Mouse (Mus musculus) kidney, embryonic 15.5 days (tissue): ENCODE results near the gene Zfp39. TPM values are rescaled to one million over a fixed set of nuclear protein-coding genes. Genes with fewer than 3 reads are reported as not detected.

ENCODE experiments used
- ATAC-seq: fragments of 200-750 bp; cut with Nextera tagmentation; replicated peaks from 2 replicates; pipeline ENCODE4 v1.8.0; 2017; ENCODE audit warnings: moderate TSS enrichment; ENCODE audit not compliant: low FRiP score
- H3K27ac ChIP-seq: fragments of 300-500 bp; sonication (generic); 2 replicates; pipeline ENCODE4 v1.5.1; 2015; ENCODE audit warnings: mild to moderate bottlenecking, inconsistent platforms
- H3K27me3 ChIP-seq: fragments of 300-500 bp; sonication (generic); 2 replicates; pipeline ENCODE4 v1.6.1; 2015; ENCODE audit warnings: inconsistent platforms
- H3K36me3 ChIP-seq: fragments of 300-500 bp; sonication (generic); 2 replicates; pipeline ENCODE4 v1.6.1; 2015; ENCODE audit warnings: inconsistent platforms
- H3K4me1 ChIP-seq: fragments of 300-500 bp; sonication (generic); 2 replicates; pipeline ENCODE4 v1.6.1; 2015; ENCODE audit warnings: inconsistent platforms
- H3K4me2 ChIP-seq: fragments of 300-500 bp; sonication (generic); 2 replicates; pipeline ENCODE4 v1.6.1; 2015; ENCODE audit warnings: moderate library complexity, mild to moderate bottlenecking, inconsistent platforms
- H3K4me3 ChIP-seq: fragments of 300-500 bp; sonication (generic); replicated peaks from 2 replicates; pipeline ENCODE4 v1.5.1; 2015; ENCODE audit warnings: mild to moderate bottlenecking, inconsistent platforms
- H3K9ac ChIP-seq: fragments of 300-500 bp; sonication (generic); 2 replicates; pipeline ENCODE4 v1.6.1; 2015; ENCODE audit warnings: mild to moderate bottlenecking, inconsistent platforms
- H3K9me3 ChIP-seq: fragments of 300-500 bp; sonication (generic); replicated peaks from 2 replicates; pipeline ENCODE4 v1.6.1; 2016; ENCODE audit warnings: inconsistent platforms
- WGBS: fragments of 180-500 bp; shearing (Covaris S2); methylation state at CpG from one replicate; pipeline ENCODE4 v1.1.7; 2015; ENCODE audit warnings: mixed read lengths; 5-methylcytosine and 5-hydroxymethylcytosine counted together
- polyA plus RNA-seq: library from polyadenylated mRNA; unstranded; fragments of >200 nt; fragmentation: Nextera tagmentation; extraction: Ambion mirVana; gene quantifications from 2 replicates; pipeline ENCODE4 v1.2.1, GENCODE M21; 2015

Gene Zfp39
- polyA plus RNA-seq, 1 experiment from 2014 or later: 6.9 TPM

DNA sequence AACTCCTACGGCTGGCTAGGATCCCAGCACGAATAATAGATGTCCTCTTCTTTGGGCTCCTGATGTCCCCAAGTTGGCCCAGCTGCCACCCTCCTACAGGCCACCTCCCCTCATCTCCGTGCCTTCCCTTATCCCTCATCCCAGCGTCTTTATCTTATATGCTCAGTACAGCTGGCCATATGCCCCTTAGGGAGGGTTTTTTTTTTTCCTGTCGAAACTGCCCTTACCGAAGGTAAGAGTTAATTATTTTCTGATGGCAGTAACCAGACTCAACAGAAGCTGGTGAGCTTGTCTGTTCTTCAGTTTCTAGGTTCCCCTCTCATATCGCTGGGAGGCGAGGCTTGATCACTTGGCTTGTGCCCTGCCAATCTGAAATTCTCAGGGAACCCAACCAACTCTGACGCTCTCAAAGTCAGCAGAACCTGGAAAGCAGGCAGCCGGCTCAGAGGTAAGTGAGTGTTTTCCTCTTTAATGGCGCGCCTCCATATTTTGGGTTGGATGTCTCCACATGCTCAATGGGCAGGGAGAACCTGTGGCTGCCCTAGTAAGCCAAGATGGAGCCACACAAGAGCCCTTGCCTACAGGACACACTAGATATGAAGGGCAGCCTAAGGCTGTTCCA lies 13.8 kb upstream of the Zfp39 start, which contains the start of gene Btnl10:
TSS of gene Btnl10 (plus strand) at position 164 of the 622 bp plus-strand sequence.
- no peaks in the 10 kb centered on the region for H3K36me3 ChIP-seq
- no peak within 1 kb of the TSS for H3K9ac ChIP-seq
- no peak for ATAC-seq
- H3K4me2 ChIP-seq: no peak within 1 kb of the TSS
- H3K27me3 ChIP-seq: 0 out of 2 replicates have a peak, but pooled peaks cover 5% of the 10 kb centered on the region
- H3K4me1 ChIP-seq: peaks cover 6% of the 10 kb centered on the region
- no peak within 1 kb of the TSS for H3K4me3 ChIP-seq
- no peak within 1 kb of the TSS for H3K27ac ChIP-seq
- no peaks in the 10 kb centered on the region for H3K9me3 ChIP-seq
- WGBS: 81% methylated on average over 12 of the region's 12 CpGs

DNA sequence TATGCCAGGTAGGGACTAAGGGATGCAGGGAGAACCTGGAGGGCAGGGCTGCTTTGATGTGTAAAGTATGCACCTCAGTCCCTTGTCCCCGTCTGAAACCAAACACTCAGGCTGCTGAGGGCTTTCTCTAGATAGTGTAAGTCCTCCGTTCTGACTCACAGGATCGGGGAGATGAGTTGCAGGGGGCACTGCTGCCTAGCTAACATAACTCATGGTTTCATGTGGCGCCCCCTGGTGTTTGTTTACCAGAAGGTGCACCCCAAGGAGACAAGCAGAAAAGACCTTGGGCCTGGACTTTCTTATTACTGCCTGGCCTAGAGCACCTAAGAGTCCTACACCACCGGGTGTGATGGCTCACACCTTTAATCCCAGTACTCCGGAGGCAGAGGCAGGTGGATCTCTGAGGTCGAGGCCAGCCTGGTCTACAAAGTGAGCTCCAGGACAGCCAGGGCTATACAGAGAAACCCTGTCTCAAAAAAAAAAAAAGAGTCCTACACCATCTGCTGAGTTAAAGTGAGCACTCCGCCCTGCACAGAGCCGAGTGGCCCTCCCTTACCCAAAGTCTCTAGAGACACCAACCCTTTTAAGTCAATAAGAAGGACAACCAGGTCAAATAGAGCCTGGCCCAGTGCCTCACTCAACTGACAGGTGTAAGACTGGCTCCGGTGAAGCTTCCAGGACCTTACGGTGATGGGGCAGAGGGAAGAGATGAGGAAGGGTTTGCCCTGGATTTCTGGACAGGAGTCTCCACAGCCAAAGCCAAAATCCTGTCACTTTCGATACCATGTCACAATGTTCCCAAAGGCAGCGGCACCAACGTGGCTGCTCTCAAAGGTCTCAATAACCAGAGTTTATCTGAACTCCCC lies 13.1 kb upstream of the Zfp39 start:
- Histone ChIP-seq H3K4me2 (no peak overlapping the region), H3K27ac (no peak overlapping the region), H3K9me3 (no peaks in the 10 kb centered on the region), H3K27me3 (0 out of 2 replicates have a peak, but pooled peaks cover 5% of the 10 kb centered on the region), H3K9ac (no peak overlapping the region), H3K4me1 (peaks cover 6% of the 10 kb centered on the region), H3K4me3 (no peak overlapping the region), H3K36me3 (no peaks in the 10 kb centered on the region)
- no peak for ATAC-seq
- 56% methylated on average over 14 of the region's 14 CpGs for WGBS

DNA sequence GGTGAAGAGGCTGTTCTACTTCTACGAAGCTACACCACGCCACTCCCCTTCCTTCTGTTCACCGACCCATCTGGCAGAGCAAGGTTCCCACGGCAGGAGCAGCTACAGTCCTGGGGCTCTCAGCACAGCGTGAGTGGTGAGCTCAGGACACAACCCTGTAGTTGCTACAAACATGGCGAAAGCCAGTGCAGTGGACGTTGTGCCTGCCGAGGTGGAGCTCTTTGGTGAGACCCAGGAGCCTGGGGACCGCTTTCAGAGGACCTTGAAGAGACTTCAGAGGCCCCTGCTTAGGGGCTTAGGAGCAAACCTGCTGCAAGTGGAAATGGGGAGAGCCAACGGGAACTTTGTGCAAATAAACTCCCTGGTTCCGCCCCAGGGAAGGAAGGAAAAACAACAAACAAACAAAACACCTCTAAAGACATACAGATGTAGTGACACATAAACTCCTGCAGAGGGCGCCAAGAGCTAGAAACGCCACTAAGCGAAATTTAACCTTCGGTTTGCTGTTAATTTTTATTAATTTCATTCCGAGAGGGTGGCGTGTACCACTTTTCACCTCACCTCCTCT lies 10.5 kb upstream of the Zfp39 start:
- 18% methylated on average over 17 of the region's 17 CpGs for WGBS
- Histone ChIP-seq H3K27me3 (0 out of 2 replicates have a peak, but pooled peaks cover 5% of the 10 kb centered on the region), H3K27ac (no peak overlapping the region), H3K4me2 (peak overlapping the region; percentile 60), H3K9me3 (no peaks in the 10 kb centered on the region), H3K4me1 (peaks cover 6% of the 10 kb centered on the region), H3K9ac (peak overlapping the region; percentile 37; the same call in 1 of the 2 replicates), H3K36me3 (no peaks in the 10 kb centered on the region), H3K4me3 (peak overlapping the region; percentile 36)
- 0 out of 2 replicates have a peak, but pooled peaks have one; percentile 4 for ATAC-seq

DNA sequence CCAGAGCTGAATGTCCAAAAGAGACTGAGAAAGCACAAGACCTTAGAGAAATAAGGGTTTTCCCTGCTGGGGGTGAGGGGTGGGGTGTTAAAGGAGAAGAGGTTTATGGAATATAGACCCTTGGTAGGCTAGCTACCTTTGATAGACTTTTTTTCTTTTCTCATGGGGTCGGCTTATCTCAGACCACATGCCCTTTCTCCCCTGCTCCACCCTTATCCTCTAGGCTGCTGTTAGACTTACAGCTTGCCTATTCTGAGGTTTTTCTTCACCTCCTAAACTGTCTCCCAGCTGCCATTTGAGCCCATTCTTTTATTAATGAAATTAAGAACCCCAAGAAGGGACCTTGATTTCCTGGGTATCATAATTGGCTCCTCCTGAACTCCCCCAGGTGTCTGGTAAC lies 9.8 kb upstream of the Zfp39 start:
- H3K4me2 ChIP-seq: no peak overlapping the region
- no peak for ATAC-seq
- 92% methylated on average over 1 of the region's 1 CpGs for WGBS

DNA sequence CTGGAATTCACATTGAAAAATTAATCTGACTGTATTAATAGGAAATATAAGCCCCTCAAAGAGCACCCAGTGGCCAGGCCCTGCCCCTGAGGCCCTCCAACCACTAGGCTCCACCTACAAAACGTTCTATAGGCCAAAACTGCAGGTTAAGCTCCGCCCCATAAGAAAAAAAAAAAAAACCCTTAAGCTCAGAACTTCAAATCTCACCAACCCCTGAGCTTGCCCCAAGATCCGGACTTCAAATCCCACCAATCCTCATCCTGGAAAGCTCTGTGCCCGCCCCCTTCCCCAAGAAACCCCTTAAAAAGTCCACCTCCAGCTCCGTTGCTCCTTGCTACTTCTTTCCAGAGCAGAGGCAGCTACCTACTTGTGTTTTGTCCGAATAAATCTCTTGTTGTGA lies 813 bp upstream of the Zfp39 start:
- Histone ChIP-seq H3K27ac (no peak overlapping the region), H3K9ac (no peak overlapping the region), H3K4me1 (peaks cover 16% of the 10 kb centered on the region; the same call in 1 of the 2 replicates), H3K36me3 (peaks cover 26% of the 10 kb centered on the region), H3K4me2 (peak overlapping the region; percentile 86), H3K9me3 (no peaks in the 10 kb centered on the region), H3K4me3 (no peak overlapping the region; the same call in 1 of the 2 replicates), H3K27me3 (no peaks in the 10 kb centered on the region)
- no peak for ATAC-seq
- 49% methylated on average over 6 of the region's 6 CpGs for WGBS

More for the DNA sequence above, 9.8 kb upstream of the Zfp39 start:
- H3K27ac ChIP-seq: no peak overlapping the region
- H3K27me3 ChIP-seq: 0 out of 2 replicates have a peak, but pooled peaks cover 5% of the 10 kb centered on the region
- no peak overlapping the region for H3K4me3 ChIP-seq
- H3K36me3 ChIP-seq: no peaks in the 10 kb centered on the region
- H3K4me1 ChIP-seq: peaks cover 6% of the 10 kb centered on the region
- no peaks in the 10 kb centered on the region for H3K9me3 ChIP-seq
- H3K9ac ChIP-seq: no peak overlapping the region

DNA sequence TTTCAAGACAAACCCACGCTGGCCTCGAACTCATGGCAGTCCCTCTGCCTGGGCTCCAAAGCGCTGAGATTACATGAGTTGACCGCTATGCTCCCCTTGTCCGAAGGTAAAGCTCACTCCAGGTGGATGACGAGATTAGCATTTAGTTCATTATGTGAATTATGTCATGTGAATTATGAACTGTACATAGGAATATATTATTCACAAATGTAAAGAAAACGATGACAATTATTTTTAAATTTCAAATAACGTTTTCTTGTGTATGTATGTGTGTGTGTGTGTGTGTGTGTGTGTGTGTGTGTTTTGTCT lies 339 bp upstream of the Zfp39 start:
- Histone ChIP-seq H3K4me2 (peak overlapping the region; percentile 86), H3K4me1 (peaks cover 16% of the 10 kb centered on the region; the same call in 1 of the 2 replicates), H3K36me3 (peaks cover 29% of the 10 kb centered on the region), H3K9me3 (no peaks in the 10 kb centered on the region), H3K27me3 (no peaks in the 10 kb centered on the region), H3K4me3 (peak overlapping the region; percentile 80), H3K27ac (peak overlapping the region; percentile 93), H3K9ac (peak overlapping the region; percentile 88)
- ATAC-seq: peak; percentile 13
- 3% methylated on average over 8 of the region's 8 CpGs for WGBS

DNA sequence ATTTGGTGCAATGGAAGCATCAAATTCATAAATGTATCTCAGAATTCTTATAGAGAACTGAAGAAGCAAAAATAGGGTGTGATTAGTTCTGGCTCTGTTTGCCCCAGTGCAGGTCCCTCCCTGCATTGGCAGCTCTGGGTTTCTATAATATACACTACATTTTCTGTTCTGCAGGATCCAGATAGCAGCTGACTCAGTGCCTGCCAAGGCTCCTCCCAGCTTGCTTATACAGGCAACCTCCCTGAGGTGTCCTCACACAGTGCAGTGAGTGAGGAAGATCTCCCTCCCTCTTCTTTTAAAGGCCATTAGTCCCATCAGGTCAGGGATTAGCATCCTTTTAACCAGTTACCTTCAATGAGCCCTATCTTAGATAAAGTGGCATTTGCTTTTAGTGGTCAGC lies 2.9 kb downstream of the Zfp39 start:
- no peak overlapping the region for H3K4me3 ChIP-seq
- H3K27me3 ChIP-seq: no peaks in the 10 kb centered on the region
- no peak overlapping the region for H3K27ac ChIP-seq
- no peak overlapping the region for H3K9ac ChIP-seq
- H3K4me1 ChIP-seq: peaks cover 16% of the 10 kb centered on the region; the same call in 1 of the 2 replicates
- ATAC-seq: no peak
- H3K36me3 ChIP-seq: peaks cover 57% of the 10 kb centered on the region
- H3K9me3 ChIP-seq: no peaks in the 10 kb centered on the region
- no peak overlapping the region for H3K4me2 ChIP-seq

DNA sequence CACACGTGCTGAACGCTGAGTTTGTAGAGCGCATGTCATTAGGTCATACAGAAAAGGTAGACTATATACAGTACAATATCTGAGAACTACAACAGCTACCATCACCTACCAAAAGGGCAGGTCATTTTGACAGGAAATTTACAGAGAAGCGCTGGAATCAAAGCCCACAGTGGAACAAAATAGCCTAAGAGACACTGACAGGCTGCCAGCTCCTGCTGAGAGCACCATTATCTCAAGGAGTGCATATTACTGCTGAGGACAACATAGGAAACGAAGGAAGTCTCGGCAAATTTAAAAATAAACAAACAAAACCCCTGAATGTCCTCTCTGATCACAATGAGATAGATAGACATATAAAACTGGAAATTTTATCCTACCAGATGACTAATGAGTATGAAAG lies 6.5 kb downstream of the Zfp39 start:
- Histone ChIP-seq H3K4me3 (no peak overlapping the region), H3K4me2 (no peak overlapping the region), H3K9ac (no peak overlapping the region), H3K27ac (no peak overlapping the region), H3K4me1 (peaks cover 5% of the 10 kb centered on the region; the same call in 1 of the 2 replicates), H3K9me3 (no peaks in the 10 kb centered on the region), H3K27me3 (no peaks in the 10 kb centered on the region), H3K36me3 (peaks cover 88% of the 10 kb centered on the region)
- 91% methylated on average over 6 of the region's 6 CpGs for WGBS
- no peak for ATAC-seq

DNA sequence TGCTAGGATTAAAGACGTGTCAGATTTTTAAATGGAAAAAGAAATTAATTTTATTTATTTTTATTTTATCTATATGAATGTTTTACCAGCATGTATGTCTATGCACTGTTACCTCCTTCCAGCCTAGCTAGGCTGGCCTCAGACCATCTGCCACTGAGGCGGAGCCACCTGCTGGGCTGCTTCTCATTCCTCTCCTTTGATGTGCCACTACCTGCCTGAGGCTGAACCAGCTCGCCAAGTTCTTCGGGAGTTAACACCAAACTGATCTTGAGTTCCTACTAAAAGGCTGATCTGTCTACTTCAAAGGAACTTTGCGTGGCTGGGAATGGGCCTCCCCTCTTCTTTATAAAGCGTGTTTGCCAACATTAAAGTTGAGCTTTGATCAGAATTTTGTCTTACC lies 9.6 kb downstream of the Zfp39 start:
- H3K4me1 ChIP-seq: no peaks in the 10 kb centered on the region
- ATAC-seq: no peak
- no peak overlapping the region for H3K27ac ChIP-seq
- H3K36me3 ChIP-seq: peaks cover 89% of the 10 kb centered on the region
- no peak overlapping the region for H3K4me2 ChIP-seq
- H3K9me3 ChIP-seq: no peaks in the 10 kb centered on the region
- H3K27me3 ChIP-seq: no peaks in the 10 kb centered on the region
- no peak overlapping the region for H3K4me3 ChIP-seq
- no peak overlapping the region for H3K9ac ChIP-seq
- WGBS: 60% methylated on average over 6 of the region's 6 CpGs

DNA sequence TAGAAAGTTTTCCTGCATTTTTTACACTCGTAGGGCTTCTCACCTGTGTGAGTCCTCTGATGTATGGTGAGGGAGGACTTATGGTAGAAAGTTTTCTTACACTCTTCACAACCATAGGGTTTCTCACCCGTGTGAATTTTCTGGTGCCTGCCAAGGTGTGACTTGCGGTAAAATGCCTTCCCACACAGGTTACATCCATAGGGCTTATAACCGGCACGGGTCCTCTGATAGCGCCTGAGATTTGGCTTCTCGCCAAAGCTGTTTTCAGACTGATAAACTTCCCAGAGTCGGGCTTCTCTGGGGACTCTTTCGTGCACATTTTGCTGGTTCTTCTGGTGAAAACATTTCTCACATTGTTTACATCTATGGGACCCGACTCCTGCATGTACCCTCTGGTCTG lies 13.5 kb downstream of the Zfp39 start:
- no peak for ATAC-seq
- H3K4me2 ChIP-seq: no peak overlapping the region
- H3K27me3 ChIP-seq: no peaks in the 10 kb centered on the region
- no peaks in the 10 kb centered on the region for H3K9me3 ChIP-seq
- H3K36me3 ChIP-seq: peaks cover 70% of the 10 kb centered on the region
- no peak overlapping the region for H3K9ac ChIP-seq
- H3K4me1 ChIP-seq: no peaks in the 10 kb centered on the region
- no peak overlapping the region for H3K4me3 ChIP-seq
- WGBS: 92% methylated on average over 10 of the region's 10 CpGs
- no peak overlapping the region for H3K27ac ChIP-seq

DNA sequence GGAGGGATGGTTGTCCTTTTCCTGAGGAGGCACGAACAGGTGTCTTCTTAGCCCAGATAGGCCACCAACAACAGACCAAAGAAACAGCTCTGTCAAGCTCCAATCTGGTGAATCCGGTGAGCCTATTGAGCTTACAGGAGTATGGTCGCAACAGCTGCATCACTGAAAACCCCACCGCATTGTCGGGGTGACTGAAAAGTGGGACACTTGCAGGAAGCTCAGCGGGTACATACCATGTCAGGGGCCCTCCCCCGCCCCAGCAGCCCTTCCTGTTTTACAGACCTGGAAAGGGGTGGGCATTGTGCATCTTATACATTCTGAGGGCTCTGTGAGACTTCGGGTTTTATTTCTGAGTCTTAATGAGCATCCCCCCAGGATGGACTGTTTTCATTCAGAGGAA lies 20.3 kb downstream of the Zfp39 start:
- Histone ChIP-seq H3K36me3 (peaks cover 50% of the 10 kb centered on the region), H3K9ac (no peak overlapping the region), H3K4me2 (no peak overlapping the region), H3K9me3 (no peaks in the 10 kb centered on the region), H3K27ac (no peak overlapping the region), H3K27me3 (no peaks in the 10 kb centered on the region), H3K4me3 (no peak overlapping the region), H3K4me1 (no peaks in the 10 kb centered on the region)
- 85% methylated on average over 8 of the region's 8 CpGs for WGBS
- ATAC-seq: no peak

DNA sequence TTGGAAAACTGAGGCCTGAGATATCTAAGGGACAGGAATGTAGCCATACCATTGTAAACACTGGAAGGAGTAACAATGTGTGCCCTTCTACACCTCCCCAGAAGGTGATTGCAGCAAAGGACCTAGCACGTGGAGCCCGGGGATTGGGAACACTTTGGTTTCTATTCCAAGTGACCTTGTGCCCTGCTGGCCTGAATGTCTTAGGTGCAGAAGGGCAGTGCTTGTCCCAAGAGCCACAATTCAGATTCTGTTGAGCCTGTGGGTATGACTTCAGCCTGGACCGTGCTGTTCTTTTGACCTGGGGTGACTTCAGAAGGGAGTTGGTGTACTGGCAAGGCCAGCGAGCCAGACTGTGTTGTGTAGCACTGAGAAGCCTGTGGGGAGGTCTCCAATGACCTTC lies 33.1 kb downstream of the Zfp39 start:
- no peaks in the 10 kb centered on the region for H3K27me3 ChIP-seq
- no peak for ATAC-seq
- 83% methylated on average over 4 of the region's 4 CpGs for WGBS
- H3K4me2 ChIP-seq: no peak overlapping the region
- peaks cover 38% of the 10 kb centered on the region for H3K36me3 ChIP-seq
- H3K9ac ChIP-seq: no peak overlapping the region
- H3K9me3 ChIP-seq: no peaks in the 10 kb centered on the region
- H3K27ac ChIP-seq: no peak overlapping the region
- H3K4me1 ChIP-seq: peaks cover 12% of the 10 kb centered on the region
- H3K4me3 ChIP-seq: no peak overlapping the region
